Mouse (Mus musculus) layer of hippocampus, adult 6 months (tissue): Measurements from ENCODE around the gene Pds5b. TPM values are rescaled to one million over a fixed set of nuclear protein-coding genes. Genes with fewer than 3 reads are reported as not detected.

ENCODE experiments used
- long read RNA-seq, 2 experiments: library from polyadenylated mRNA; unstranded; transcript quantifications; one replicate each; pipeline ENCODE4 v2.0.0; 2019 to 2020
- polyA plus RNA-seq: library from polyadenylated mRNA; unstranded; fragments of <200 nt; fragmentation: Nextera tagmentation; gene quantifications from 2 replicates; pipeline ENCODE4 v1.2.3, GENCODE M21; 2021

Gene Pds5b
- polyA plus RNA-seq = 10.5 and 11.2 TPM in 2 replicates
- long read RNA-seq, experiment 1, full-length matches to known transcripts = 1 of 44 reads
- long read RNA-seq, experiment 1, partial matches to known transcripts = 42 of 44 reads
- long read RNA-seq, experiment 1, other reads (novel, unspliced or antisense) = 1 of 44 reads
- long read RNA-seq, experiment 2, full-length matches to known transcripts = 10 of 75 reads
- long read RNA-seq, experiment 2, partial matches to known transcripts = 40 of 75 reads
- long read RNA-seq, experiment 2, other reads (novel, unspliced or antisense) = 25 of 75 reads

DNA sequence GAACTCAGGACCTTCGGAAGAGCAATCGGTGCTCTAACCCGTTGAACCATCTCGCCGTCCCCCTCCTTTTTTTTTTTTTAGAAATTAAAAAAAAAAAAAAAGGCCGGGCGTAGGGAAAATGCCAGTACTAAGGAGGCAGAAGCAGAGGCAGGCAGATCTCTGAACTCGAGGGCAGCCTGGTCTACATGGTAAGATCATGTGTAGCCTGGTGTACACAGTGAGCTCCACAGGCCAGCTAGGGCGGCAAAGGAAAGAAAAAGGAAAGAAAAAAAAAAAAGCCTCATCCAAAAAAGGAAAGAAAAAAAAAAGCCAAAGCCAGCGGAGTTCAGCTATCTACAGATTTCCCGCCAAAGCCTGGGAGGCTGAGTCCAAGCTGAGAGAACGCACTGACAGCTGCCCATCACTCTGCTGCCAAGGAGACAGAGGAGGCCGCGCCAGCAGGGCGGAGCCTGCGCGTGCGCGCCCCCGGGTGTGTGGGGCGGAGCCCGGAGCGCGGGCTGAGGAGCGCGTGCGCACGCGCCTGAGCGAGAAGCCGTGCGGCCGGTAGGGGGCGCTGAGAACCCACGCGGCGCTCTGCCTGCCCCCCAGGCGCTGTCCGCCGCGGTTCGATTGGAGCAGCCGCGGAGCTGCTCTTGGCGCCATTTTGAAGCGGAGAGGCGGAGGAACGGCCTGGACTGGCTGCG lies at the start of gene Pds5b:
Pds5b (plus strand) TSS at position 587 of the 683 bp plus-strand sequence.

DNA sequence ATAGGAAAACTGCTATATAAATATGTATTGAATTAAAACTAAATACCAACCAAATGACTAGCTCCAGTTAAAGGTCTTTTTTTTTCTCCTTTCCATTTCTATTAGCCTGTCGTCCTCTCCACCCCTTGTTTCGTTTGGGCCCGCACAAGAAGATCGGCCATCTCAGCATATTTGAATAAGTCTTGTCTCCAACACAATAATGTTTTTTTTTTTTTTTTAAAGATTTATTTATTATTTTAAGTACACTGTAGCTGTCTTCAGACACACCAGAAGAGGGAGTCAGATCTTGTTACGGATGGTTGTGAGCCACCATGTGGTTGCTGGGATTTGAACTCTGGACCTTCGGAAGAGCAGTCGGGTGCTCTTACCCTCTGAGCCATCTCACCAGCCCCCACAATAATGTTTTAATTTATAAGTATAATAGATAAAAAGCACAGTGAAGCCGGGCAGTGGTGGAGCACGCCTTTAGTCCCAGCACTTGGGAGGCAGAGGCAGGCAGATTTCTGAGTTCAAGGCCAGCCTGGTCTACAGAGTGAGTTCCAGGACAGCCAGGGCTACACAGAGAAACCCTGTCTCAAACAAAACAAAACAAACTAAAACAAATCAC lies 7.3 kb upstream of the Pds5b start, which contains the start of gene N4bp2l2:
N4bp2l2 (minus strand) TSS at position 51 of the 607 bp plus-strand sequence.

Other genes with a start within 250 kb of the Pds5b start
- gene Zar1l, start 155.6 kb upstream of the Pds5b start, polyA plus RNA-seq = 0.16 and 0.64 TPM in 2 replicates
- gene Brca2, start 151.1 kb upstream of the Pds5b start, polyA plus RNA-seq = 1.7 and 2.8 TPM in 2 replicates
- 14.4 and 16.2 TPM in 2 replicates for gene N4bp2l1, start 76.6 kb upstream of the Pds5b start, polyA plus RNA-seq
- 14.7 and 14.9 TPM in 2 replicates for gene N4bp2l2, start 7.6 kb upstream of the Pds5b start, polyA plus RNA-seq